ENCODE assay signal across 18 mouse cellular contexts in the genomic region with DNA sequence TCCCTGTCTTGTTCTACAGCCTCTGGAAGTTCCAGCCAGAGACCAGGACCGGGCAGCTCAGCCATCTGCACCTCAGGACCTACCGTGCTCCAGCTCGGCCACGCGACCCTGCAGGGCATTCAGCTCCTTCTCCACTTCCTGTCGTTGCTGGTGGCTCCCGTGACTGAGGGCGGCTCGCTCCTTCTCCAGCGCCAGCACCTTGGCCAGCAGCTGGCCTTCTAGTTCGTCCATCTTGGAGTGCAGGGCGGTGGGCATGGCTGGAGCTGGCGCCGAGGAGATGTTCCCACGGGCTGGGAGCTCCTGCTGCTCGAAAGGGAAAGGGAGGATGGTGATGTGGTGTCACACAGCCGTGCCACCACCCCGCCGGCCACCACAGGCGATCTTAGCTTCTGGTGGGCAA. TPM values are rescaled to one million over a fixed set of nuclear protein-coding genes. Genes with fewer than 3 reads are reported as not detected.
DNase-seq lines count a peak whose midpoint lies in the region; ATAC-seq and TF ChIP-seq lines count a peak whose summit lies in the region.
"Had no signal": no experiment of that assay in that cellular context is flagged by ENCODE, and none has a peak within 500 bp of the region (broad histone marks: within the 10 kb centered on the region; RNA-seq: fewer than 3 reads in every experiment).

No protein-coding gene starts in this region.

- no peak for TF ChIP-seq CTCF in layer of hippocampus, adult 2 months (conservative IDR thresholded peaks at IDR 0.05)
- TF ChIP-seq CTCF in stomach, postnatal 0 days (IDR thresholded peaks at IDR 0.05; ENCODE audit: low read depth), result no peak

- peak; percentile 35 for DNase-seq in cerebellum, postnatal 25 days
- DNase-seq in cerebellum, adult 9-10 months, result no peak
- DNase-seq in layer of hippocampus, adult 2 months (ENCODE audit: low spot score in 2 of 2), result no peak
- DNase-seq in layer of hippocampus, postnatal 25 days (ENCODE audit: extremely low spot score in 1 of 2, low spot score in 1 of 2), result no peak
- peak; percentile 22 for DNase-seq in thymus, postnatal 4 days
- no peak for DNase-seq in thymus, postnatal 14 days
- DNase-seq in stomach, postnatal 0 days (ENCODE audit: low spot score), result peak; percentile 28
- DNase-seq in ovary, postnatal 10 days (ENCODE audit: low spot score), result no peak
- DNase-seq: B cell, adult 2 months; gastrocnemius, postnatal 36 days; midbrain, embryonic 14.5 days; spleen, adult 18-20 months had no signal

- H3K4me1 ChIP-seq in stomach, postnatal 0 days (replicated peaks; ENCODE audit: control insufficient read depth, insufficient read depth), result no peaks in the 10 kb centered on the region
- H3K4me1 ChIP-seq: kidney, embryonic 15.5 days had no signal

- WGBS in stomach, postnatal 0 days, result 18% methylated on average over 20 of the region's 20 CpGs

- no peaks in the 10 kb centered on the region for H3K36me3 ChIP-seq in stomach, postnatal 0 days (ENCODE audit: control insufficient read depth, insufficient read depth, low read length)
- H3K36me3 ChIP-seq: kidney, embryonic 15.5 days had no signal

- H3K9ac ChIP-seq in stomach, postnatal 0 days (ENCODE audit: low read length), result no peak overlapping the region
- H3K9ac ChIP-seq: kidney, embryonic 15.5 days had no signal

- no peak for TF ChIP-seq EP300 in stomach, postnatal 0 days (optimal IDR thresholded peaks at IDR 0.05)

- ATAC-seq in stomach, postnatal 0 days (ENCODE audit: low FRiP score, low TSS enrichment), result no peak
- ATAC-seq: forebrain, embryonic 14.5 days had no signal

- H3K27ac ChIP-seq in layer of hippocampus, adult 2 months, result peak overlapping the region; percentile 86
- no peak overlapping the region for H3K27ac ChIP-seq in stomach, postnatal 0 days (replicated peaks)
- H3K27ac ChIP-seq: kidney, embryonic 15.5 days; macrophage had no signal

- H3K4me3 ChIP-seq in layer of hippocampus, adult 2 months, result no peak overlapping the region
- H3K4me3 ChIP-seq in stomach, postnatal 0 days (ENCODE audit: low read depth, low read length), result no peak overlapping the region
- H3K4me3 ChIP-seq: erythroblast, embryonic 14.5 days; kidney, embryonic 15.5 days had no signal

- no peaks in the 10 kb centered on the region for H3K27me3 ChIP-seq in stomach, postnatal 0 days (ENCODE audit: control insufficient read depth, insufficient read depth, low read length)

- no peak overlapping the region for H3K4me2 ChIP-seq in stomach, postnatal 0 days (replicated peaks; ENCODE audit: low read depth)
- H3K4me2 ChIP-seq: heart, embryonic 11.5 days; kidney, embryonic 15.5 days had no signal

- H3K9me3 ChIP-seq in stomach, postnatal 0 days (ENCODE audit: control insufficient read depth, low read length), result no peaks in the 10 kb centered on the region
- H3K9me3 ChIP-seq: kidney, embryonic 15.5 days had no signal

RNA-seq across cellular contexts. Expression of a gene that starts 10.4 kb away (rescaled TPM):
- 100 to 1,000 TPM; 756 to 804 TPM for total RNA-seq in layer of hippocampus, adult 2 months (2021)
- 100 to 1,000 TPM; 773 to 802 TPM for total RNA-seq in layer of hippocampus, postnatal 25 days (2021)
- 2.0 and 2.5 TPM in 2 replicates for polyA plus RNA-seq in stomach, postnatal 0 days (2015; fragmentation: Nextera tagmentation; extraction: Ambion mirVana)
- polyA plus RNA-seq: erythroblast, embryonic 14.5 days had no signal

RNA-seq across cellular contexts. Expression of a gene that starts 16.5 kb away (rescaled TPM):
- total RNA-seq in layer of hippocampus, adult 2 months (2021), result 10 to 100 TPM; 55.5 to 64.8 TPM
- 10 to 100 TPM; 53.0 to 59.4 TPM for total RNA-seq in layer of hippocampus, postnatal 25 days (2021)
- polyA plus RNA-seq in stomach, postnatal 0 days (2015; fragmentation: Nextera tagmentation; extraction: Ambion mirVana), result 30.5 and 31.4 TPM in 2 replicates

RNA-seq across cellular contexts. Expression of a gene that starts 39.9 kb away (rescaled TPM):
- 10 to 100 TPM; 11.9 to 22.4 TPM for total RNA-seq in layer of hippocampus, adult 2 months (2021)
- total RNA-seq in layer of hippocampus, postnatal 25 days (2021), result 10 to 100 TPM; 16.8 to 30.2 TPM
- polyA plus RNA-seq in stomach, postnatal 0 days (2015; fragmentation: Nextera tagmentation; extraction: Ambion mirVana), result 0.81 TPM in 1 of 2 replicates, not detected in the other
- polyA plus RNA-seq: erythroblast, embryonic 14.5 days; forebrain, embryonic 14.5 days; kidney, embryonic 15.5 days; liver, embryonic 16.5 days; macrophage; midbrain, embryonic 14.5 days had no signal

RNA-seq across cellular contexts. Expression of a gene that starts 40.3 kb away (rescaled TPM):
- 100 to 1,000 TPM; 336 to 347 TPM for total RNA-seq in layer of hippocampus, adult 2 months (2021)
- 100 to 1,000 TPM; 397 to 421 TPM for total RNA-seq in layer of hippocampus, postnatal 25 days (2021)
- 33.3 and 34.8 TPM in 2 replicates for polyA plus RNA-seq in stomach, postnatal 0 days (2015; fragmentation: Nextera tagmentation; extraction: Ambion mirVana)

RNA-seq across cellular contexts. Expression of a gene that starts 51.8 kb away (rescaled TPM):
- 10 to 100 TPM; 29.2 to 34.8 TPM for total RNA-seq in layer of hippocampus, adult 2 months (2021)
- 10 to 100 TPM; 23.5 to 23.7 TPM for total RNA-seq in layer of hippocampus, postnatal 25 days (2021)
- polyA plus RNA-seq in stomach, postnatal 0 days (2015; fragmentation: Nextera tagmentation; extraction: Ambion mirVana), result 2.2 TPM in 2 replicates

Comparison
In these comparisons a context has a peak if more than half of its experiments do, and no peak if none do; other contexts are left out.
1. DNase-seq: peak in cerebellum, postnatal 25 days (2 of 2), thymus, postnatal 4 days (single experiment) and stomach, postnatal 0 days (single experiment); none in cerebellum, adult 9-10 months (single experiment), layer of hippocampus, adult 2 months (0 of 2), layer of hippocampus, postnatal 25 days (0 of 2), thymus, postnatal 14 days (single experiment) and ovary, postnatal 10 days (single experiment).